Mouse (Mus musculus): ENCODE results near the gene Mfap4. TPM values are rescaled to one million over a fixed set of nuclear protein-coding genes. Genes with fewer than 3 reads are reported as not detected.
A peak's percentile ranks its signal among the peaks of the same experiment; 100 is the strongest.

Mfap4 gene
- 5.5 and 10.7 TPM in 2 replicates for polyA plus RNA-seq (2015; fragmentation: Nextera tagmentation; extraction: Ambion mirVana)

DNA sequence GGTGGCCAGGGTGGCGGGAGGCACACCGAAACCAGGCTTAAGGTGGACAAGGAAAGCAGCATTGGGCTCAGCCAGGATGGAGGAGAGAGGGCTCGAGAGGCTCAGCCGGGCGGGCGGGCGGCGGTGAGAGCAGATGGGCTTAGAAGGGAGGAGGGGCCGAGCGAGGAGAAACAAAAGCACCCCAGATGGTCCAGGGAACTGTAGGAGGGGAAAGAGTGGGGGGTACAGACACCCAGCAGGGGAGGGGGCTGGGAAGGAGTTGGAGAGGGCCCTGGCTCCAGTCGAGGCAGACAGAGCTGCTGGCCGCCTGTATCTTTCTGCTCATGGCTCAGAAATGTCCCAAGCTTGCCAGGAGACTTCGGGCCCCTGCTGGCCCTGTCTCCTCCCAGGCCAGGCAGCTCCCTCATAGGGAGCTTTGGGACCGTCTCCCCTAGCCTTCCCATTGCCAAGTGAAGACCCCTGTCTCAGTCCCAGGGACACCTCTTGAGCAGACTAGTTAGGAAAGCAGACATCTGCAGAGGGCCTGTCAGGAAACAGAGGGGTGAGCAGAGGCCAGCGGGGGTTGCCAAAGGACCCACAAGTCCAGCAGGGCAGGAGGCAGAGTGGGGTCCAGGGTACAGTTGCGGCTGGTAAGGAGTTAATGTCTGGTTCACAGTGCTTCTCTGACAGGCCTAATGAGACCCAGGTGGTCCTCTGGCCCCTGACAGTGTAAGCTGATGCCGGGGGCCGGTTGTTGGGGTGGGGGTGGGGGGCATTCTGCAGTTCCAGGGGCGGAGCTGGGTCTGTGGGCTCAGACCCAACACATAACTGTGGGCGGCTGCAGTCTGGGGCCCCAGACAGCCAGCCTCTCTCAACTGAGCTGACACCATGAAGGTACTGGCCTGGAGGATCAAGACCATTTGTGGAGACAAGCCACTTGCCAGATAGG, at the start of gene Mfap4:
Gene Mfap4, plus strand, starts transcription at position 819 of the 928 bp plus-strand sequence.
- DNase-seq (ENCODE audit: low spot score) = no peak

DNA sequence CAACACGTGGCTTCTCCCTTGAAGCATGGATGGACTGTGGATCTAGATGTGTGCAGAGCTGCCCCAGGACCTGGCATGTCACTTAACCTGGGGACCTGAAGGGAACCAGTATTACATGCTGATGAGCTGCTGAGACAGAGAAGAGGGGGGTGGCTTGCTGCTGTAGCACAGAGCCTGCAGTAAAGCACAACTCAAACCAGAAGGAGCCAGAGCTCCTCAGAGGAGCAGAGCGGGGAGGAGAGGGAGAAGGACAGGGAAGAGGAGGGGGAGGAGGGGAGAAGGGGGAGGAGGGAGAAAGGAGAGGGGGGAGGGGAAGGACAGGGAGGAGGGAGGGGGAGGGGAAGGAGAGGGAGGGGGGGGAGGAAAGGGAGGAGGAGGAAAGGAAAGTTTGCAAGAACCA, 48.9 kb upstream of the Mfap4 start:
- DNase-seq (ENCODE audit: low spot score) = no peak

- DNase-seq (ENCODE audit: low spot score) = no peak
Observed at GRCm38 (mm10) chr11:61439170-61439569, 46.1 kb upstream of the Mfap4 start.

GRCm38 (mm10) chr11:61440416-61440815, 44.8 kb upstream of the Mfap4 start:
- DNase-seq (ENCODE audit: low spot score) = no peak

DNA sequence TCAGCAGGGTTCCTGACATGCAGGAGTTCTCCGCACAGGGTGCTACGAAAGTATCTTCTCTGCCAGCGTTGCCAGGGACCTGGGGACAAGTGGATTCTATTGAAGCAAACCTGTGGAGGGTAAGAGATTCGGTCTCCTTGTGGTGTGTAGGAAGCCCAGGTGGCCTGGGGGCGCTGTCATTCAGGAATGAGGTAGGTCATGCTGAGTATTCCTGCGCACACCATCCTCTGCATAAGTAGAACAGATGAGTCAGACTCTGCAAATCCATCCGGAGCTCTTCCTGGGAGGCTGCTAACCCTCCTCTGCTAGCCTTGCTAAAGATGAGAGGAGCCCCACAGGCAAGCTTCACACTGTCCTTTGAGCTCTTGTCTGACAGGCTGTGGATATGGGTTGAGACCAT, 43.6 kb upstream of the Mfap4 start:
- DNase-seq (ENCODE audit: low spot score) = no peak

- no peak for DNase-seq (ENCODE audit: low spot score)
Observed at GRCm38 (mm10) chr11:61443807-61444206, 41.4 kb upstream of the Mfap4 start.

GRCm38 (mm10) chr11:61447296-61447695, 37.9 kb upstream of the Mfap4 start:
- DNase-seq (ENCODE audit: low spot score) = no peak

DNA sequence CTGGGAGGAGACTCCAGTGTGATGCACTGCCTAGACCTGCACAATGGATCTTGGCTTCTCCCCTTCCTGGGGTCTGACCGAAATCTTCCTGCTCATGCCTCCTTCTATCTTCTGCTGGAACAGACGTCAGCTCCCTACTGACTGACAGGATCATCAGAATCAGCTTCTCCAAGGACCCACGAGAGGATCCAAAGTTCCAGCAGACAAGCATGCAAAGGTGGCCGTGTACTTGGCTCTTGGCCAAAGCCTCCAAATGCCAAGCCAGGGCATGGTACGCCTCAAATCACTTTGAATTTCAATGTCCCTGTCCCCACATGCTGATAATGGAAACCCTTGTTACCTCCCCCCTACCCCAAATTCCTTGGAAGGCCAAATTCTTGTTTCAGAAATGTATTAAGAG, 37.2 kb upstream of the Mfap4 start:
- DNase-seq (ENCODE audit: low spot score) = no peak

DNA sequence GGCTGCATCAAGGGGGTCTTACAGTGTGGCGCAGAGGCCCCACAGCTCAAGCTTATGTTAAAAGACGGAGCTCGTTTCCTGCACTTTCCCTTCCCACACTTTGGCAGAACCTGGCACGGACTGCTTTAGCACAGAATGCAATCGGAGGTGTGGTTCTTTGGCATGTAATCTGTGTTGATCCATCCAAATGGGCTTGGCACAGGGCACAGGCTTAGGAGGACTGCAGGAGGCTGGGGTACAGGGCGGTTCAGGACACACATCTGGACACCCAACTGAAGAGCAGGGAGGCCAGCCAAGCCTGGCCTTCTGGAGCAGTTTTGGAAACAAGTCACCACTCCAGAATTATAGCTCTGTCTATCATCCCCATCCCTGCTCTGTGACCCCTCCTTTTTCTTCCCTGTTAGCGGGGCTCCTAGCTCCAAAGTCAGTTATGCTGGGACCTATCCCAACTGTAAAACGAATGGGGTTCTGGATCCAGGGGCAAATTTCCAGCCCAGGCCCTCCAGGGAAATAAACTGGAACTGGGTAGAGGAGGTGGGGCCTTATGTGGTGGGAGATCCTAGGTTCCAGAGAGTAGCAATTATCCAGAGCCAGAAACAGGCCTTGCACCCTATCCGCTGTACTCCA, 36.5 kb upstream of the Mfap4 start:
- no peak for DNase-seq (ENCODE audit: low spot score)

- DNase-seq (ENCODE audit: low spot score) = peak; percentile 9
Observed at GRCm38 (mm10) chr11:61449499-61450292, 35.5 kb upstream of the Mfap4 start.

- no peak for DNase-seq (ENCODE audit: low spot score)
Observed at GRCm38 (mm10) chr11:61464071-61464470, 21.2 kb upstream of the Mfap4 start.

DNA sequence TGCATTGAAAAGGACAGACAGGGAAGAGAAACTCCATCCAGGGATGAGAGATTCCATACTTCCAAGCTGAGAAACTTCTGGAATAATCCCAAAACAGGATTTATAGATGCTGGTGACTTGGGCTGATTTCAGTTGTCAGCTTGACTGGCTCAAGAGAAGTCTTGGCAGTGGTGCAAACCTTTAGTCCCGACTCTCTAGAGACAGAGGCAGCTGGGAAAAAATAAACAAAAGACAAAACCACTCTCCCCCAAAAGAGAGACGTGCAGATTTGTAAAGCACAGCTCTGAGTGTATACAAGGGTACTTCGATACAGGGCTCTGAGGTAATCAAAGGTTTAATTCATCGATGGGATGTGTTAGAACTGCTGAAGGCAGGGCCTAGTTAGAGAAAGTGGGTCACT, 19.8 kb upstream of the Mfap4 start:
- peak; percentile 4 for DNase-seq (ENCODE audit: low spot score)

DNA sequence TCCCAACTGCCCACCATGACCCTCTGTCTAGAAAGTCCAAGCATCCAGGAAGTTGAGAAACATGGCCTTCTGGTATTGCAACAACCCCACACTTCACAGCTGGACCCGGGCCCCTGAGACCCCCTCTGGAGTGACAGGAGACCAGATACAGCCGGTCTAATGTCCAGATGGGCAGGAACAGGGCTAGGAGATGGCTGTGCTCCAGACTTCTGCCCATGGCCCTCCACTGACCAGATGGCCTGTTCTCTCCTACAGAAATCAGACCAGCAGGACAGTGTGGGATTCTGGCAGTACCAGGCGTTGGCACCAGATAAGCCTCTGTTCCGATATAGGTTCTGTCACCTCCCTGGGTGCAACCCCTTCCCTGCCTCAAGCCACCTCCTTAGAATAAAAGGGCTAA, 16.7 kb upstream of the Mfap4 start:
- no peak for DNase-seq (ENCODE audit: low spot score)

DNA sequence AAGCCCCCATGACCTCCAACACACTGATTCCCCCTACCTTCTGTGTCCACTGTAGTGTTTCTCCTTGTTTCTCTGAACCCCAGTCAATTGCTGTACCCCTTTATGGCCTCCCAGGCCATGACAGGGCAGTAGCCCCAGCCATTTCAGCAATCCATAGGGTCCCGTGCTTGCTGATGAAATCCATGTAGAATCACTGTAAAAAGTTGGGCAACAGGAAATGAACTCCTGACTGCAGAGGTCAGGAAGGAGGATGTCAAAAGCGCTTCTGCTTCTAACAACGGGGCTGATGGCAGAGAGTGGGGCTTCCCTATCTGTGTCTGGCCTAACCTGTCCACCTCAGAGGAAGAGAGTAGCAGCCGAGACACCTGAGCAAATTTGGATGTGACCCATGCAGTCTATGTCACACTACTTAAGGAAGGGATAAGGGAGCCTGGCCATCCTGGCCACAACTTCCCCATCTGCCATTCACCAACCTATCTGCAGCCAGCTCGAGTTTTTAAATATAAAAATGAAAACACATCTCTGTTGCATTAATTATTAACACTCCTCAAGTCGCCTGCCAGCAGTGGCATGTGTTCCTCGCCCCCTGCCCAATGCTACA, 15.8 kb upstream of the Mfap4 start:
- no peak for DNase-seq (ENCODE audit: low spot score)

- no peak for DNase-seq (ENCODE audit: low spot score)
Observed at GRCm38 (mm10) chr11:61470880-61471279, 14.4 kb upstream of the Mfap4 start.

GRCm38 (mm10) chr11:61473630-61474029, 11.6 kb upstream of the Mfap4 start:
- DNase-seq (ENCODE audit: low spot score) = no peak

GRCm38 (mm10) chr11:61476786-61477382, 8.3 kb upstream of the Mfap4 start:
- no peak for DNase-seq (ENCODE audit: low spot score)

- DNase-seq (ENCODE audit: low spot score) = no peak
Observed at GRCm38 (mm10) chr11:61477566-61478508, 7.4 kb upstream of the Mfap4 start.

DNA sequence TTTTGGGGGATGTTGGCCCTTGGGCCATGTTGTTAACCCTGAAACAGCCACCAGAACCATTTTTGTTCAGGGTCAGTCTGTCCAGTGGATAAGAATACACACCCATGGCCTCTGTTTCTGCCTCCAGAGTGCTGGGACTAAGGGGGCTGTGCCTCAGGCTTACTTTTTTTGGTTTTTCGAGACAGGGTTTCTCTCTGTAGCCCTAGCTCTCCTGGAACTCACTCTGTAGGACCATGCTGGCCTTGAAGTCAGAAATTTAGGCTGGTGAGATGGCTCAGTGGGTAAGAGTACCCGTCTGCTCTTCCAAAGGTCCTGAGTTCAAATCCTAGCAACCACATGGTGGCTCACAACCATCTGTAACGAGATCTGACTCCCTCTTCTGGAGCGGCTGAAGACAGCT, 6.4 kb upstream of the Mfap4 start:
- no peak for DNase-seq (ENCODE audit: low spot score)
